Mouse (Mus musculus) forebrain, postnatal 0 days (tissue): ENCODE measurements around the gene Cdh6. TPM values are rescaled to one million over a fixed set of nuclear protein-coding genes. Genes with fewer than 3 reads are reported as not detected.

ENCODE experiments used
- ATAC-seq: fragments of 200-750 bp; cut with Nextera tagmentation; 2 replicates; pipeline ENCODE4 v1.8.0; 2017; ENCODE audit warnings: mild to moderate bottlenecking, moderate library complexity
- DNase-seq: peaks from one replicate; pipeline ENCODE4 v3.0.0-alpha.2; 2015
- H3K27ac ChIP-seq: fragments of 300-500 bp; sonication (generic); 2 replicates; pipeline ENCODE4 v1.5.1; 2014; ENCODE audit warnings: low read depth, mild to moderate bottlenecking, antibody characterized with exemption, low read length, moderate library complexity, mixed read lengths
- H3K27me3 ChIP-seq: fragments of 300-500 bp; sonication (generic); 2 replicates; pipeline ENCODE4 v1.6.1; 2014; ENCODE audit warnings: mild to moderate bottlenecking, low read length, mixed read lengths; ENCODE audit not compliant: insufficient read depth
- H3K36me3 ChIP-seq: fragments of 300-500 bp; sonication (generic); 2 replicates; pipeline ENCODE4 v1.6.1; 2014; ENCODE audit warnings: mild to moderate bottlenecking, moderate library complexity; ENCODE audit not compliant: insufficient read depth
- H3K4me1 ChIP-seq: fragments of 300-500 bp; sonication (generic); 2 replicates; pipeline ENCODE4 v1.6.1; 2014; ENCODE audit warnings: antibody characterized with exemption; ENCODE audit not compliant: insufficient read depth
- H3K4me2 ChIP-seq: fragments of 300-500 bp; sonication (generic); 2 replicates; pipeline ENCODE4 v1.6.1; 2014; ENCODE audit warnings: low read depth, mild to moderate bottlenecking, moderate library complexity
- H3K4me3 ChIP-seq: fragments of 300-500 bp; sonication (generic); 2 replicates; pipeline ENCODE4 v1.5.1; 2014; ENCODE audit warnings: low read depth, low read length, mixed read lengths
- H3K9ac ChIP-seq: fragments of 300-500 bp; sonication (generic); 2 replicates; pipeline ENCODE4 v1.6.1; 2014; ENCODE audit warnings: mild to moderate bottlenecking
- H3K9me3 ChIP-seq: fragments of 300-500 bp; sonication (generic); 2 replicates; pipeline ENCODE4 v1.6.1; 2016; ENCODE audit warnings: low read length
- CTCF ChIP-seq: sonication (generic); IDR thresholded peaks from 2 replicates; pipeline ENCODE4 v1.5.1; 2016; ENCODE audit warnings: antibody characterized with exemption, control low read depth, low read depth
- WGBS: fragments of 180-500 bp; shearing (Covaris S2); extraction: QIAGEN DNeasy Blood & Tissue Kit; methylation state at CpG from one replicate; pipeline ENCODE4 v1.1.7; 2014; 5-methylcytosine and 5-hydroxymethylcytosine counted together
- polyA plus RNA-seq: library from polyadenylated mRNA; unstranded; fragments of >200 nt; fragmentation: Nextera tagmentation; extraction: Ambion mirVana; gene quantifications from 2 replicates; pipeline ENCODE4 v1.2.1, GENCODE M21; 2015
- total RNA-seq: library from RNA; depleted of rRNA; stranded (reverse); fragments of >200 nt; gene quantifications from 2 replicates; pipeline ENCODE4 v1.2.3, GENCODE M21; 2014

Gene Cdh6
- total and polyA plus RNA-seq, 2 experiments from 2014 or later, result 9.8 to 12.1 TPM

DNA sequence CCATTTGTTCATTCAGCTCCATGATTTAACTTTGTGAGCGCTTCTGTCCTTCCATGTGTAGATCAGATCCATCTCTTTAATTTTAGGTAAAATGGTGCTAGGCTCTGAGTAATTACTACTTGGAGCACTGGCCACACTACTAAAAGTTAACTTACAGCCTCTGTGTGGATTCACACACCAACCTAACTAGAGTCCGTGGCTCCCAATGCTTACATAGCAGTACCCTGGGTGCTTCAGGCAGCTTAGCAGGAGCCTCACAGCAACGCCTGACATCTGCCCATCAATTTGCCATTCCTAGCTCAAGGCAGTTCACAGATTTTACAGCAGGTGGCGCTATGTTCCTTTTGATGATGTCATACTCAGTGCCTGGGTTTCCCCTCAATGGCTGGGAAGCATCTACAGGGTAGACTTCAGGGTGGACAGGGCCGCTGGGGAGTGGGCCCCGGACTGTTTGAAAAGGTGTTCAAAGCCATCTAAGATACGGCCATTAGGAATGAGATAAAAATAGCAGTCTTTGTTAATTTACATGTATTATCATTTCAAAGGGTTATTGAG, 84.9 kb downstream of the Cdh6 start:
- Histone ChIP-seq H3K27me3 (no peaks in the 10 kb centered on the region), H3K9me3 (no peaks in the 10 kb centered on the region), H3K27ac (no peak overlapping the region), H3K4me1 (no peaks in the 10 kb centered on the region), H3K4me2 (no peak overlapping the region), H3K4me3 (no peak overlapping the region), H3K36me3 (no peaks in the 10 kb centered on the region), H3K9ac (no peak overlapping the region)
- WGBS, result 42% methylated on average over 7 of the region's 7 CpGs
- TF ChIP-seq CTCF, result peak; percentile 92
- ATAC-seq (peak; percentile 85), DNase-seq (peak; percentile 85)

DNA sequence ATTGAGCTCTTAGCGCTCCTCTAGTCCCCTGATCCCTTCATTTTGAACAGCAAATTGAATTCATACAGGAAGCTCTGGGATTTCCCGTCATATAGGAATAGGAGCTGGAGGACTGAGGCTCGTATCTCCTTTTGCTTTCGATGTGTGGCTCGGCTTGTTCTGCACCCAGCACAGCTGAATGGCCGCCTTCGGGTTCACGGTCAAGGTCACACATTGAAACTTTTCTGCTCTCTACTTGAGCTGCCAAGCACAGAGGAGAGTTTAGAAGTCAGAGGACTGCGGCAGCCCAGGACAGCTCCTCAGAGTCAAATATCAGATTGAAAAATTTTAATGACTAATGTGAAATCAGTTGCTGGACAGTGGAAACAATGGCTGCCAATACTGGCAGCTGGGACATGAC, 88.7 kb downstream of the Cdh6 start:
- Histone ChIP-seq H3K36me3 (no peaks in the 10 kb centered on the region), H3K27ac (no peak overlapping the region), H3K4me1 (no peaks in the 10 kb centered on the region), H3K9ac (no peak overlapping the region), H3K9me3 (no peaks in the 10 kb centered on the region), H3K4me2 (no peak overlapping the region), H3K4me3 (no peak overlapping the region), H3K27me3 (no peaks in the 10 kb centered on the region)
- 89% methylated on average over 9 of the region's 9 CpGs for WGBS
- DNase-seq (no peak), ATAC-seq (no peak)
- TF ChIP-seq CTCF, result no peak

DNA sequence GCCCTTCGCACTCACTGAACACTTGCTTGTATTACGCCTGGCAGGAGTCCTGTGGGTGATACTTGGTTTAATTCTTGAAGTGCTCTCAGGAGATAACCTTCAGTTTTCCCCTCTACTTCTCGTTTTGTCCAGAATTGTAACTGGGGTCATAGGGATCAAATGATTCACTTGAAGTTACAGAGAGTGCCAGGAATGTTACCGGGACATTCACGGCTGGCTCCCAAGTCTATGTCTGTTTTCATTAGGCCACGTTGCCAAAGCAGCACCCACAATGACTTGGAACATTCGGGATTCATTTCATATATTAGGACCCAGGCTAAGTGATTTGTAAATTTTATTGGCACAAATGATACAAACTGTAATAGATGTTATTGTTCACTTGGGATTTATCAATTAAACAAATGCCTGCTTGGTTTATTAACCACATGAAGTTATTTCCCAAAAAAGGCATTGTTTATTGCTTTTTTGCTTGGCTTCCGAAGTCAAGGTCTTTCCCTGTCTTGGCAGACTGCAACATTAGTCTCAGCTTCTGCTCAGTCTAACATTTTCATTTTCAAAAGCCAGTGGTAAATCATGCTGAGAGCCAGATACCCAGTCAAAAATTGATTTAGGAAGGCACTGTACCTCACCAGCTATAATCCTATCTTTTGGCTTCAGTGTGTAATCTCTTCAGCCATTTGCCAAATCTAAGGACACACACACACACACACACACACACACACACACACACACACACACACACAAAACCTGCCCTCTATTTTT, 96.4 kb downstream of the Cdh6 start:
- no peaks in the 10 kb centered on the region for H3K4me1 ChIP-seq
- H3K9me3 ChIP-seq, result no peaks in the 10 kb centered on the region
- WGBS, result 74% methylated on average over 8 of the region's 8 CpGs
- no peaks in the 10 kb centered on the region for H3K27me3 ChIP-seq
- DNase-seq, result no peak
- H3K4me3 ChIP-seq, result no peak overlapping the region
- no peaks in the 10 kb centered on the region for H3K36me3 ChIP-seq
- H3K27ac ChIP-seq, result no peak overlapping the region
- no peak for TF ChIP-seq CTCF
- no peak overlapping the region for H3K4me2 ChIP-seq
- no peak for ATAC-seq
- no peak overlapping the region for H3K9ac ChIP-seq

DNA sequence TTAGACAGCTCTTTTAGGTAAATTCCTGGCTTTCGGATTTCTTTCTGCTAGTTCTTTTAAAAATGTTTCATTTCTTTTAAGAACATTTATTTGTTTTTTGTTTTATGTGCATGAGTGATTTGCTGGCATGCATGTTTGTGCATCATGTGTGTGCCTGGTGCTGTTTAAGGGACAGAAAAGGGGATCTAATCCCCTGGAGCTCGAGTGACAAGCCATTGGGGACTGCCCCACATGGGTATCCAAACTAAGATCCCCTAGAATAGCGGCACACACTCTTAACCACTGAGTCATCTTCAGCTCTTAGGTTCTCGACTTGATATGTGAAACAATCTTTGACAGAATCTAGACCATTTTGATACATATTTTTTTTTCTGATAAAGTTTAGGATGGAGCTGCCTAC, 99.4 kb downstream of the Cdh6 start:
- H3K9me3 ChIP-seq, result no peaks in the 10 kb centered on the region
- ATAC-seq, result no peak
- no peaks in the 10 kb centered on the region for H3K4me1 ChIP-seq
- WGBS, result 69% methylated on average over 4 of the region's 4 CpGs
- H3K4me3 ChIP-seq, result no peak overlapping the region
- H3K27me3 ChIP-seq, result no peaks in the 10 kb centered on the region
- no peaks in the 10 kb centered on the region for H3K36me3 ChIP-seq
- no peak overlapping the region for H3K4me2 ChIP-seq
- H3K27ac ChIP-seq, result no peak overlapping the region
- TF ChIP-seq CTCF, result no peak
- DNase-seq, result no peak
- no peak overlapping the region for H3K9ac ChIP-seq

DNA sequence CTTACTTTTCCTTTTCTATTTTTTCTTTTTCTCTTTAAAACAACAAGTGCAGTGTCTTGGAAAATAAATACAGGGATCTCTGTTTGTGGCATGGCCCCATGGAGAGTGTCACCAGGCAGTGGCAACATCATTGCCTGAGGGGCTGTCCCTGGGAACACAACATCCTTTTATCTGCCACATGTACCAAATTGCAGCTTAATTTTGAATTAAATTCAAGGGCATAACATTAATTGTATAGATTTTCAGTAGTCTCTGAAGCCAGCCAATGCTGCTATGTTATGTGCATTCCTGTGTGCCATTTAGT, 105.3 kb downstream of the Cdh6 start:
- ATAC-seq, result no peak
- Histone ChIP-seq H3K4me1 (no peaks in the 10 kb centered on the region), H3K36me3 (no peaks in the 10 kb centered on the region), H3K27ac (no peak overlapping the region), H3K4me3 (no peak overlapping the region), H3K9me3 (no peaks in the 10 kb centered on the region), H3K9ac (no peak overlapping the region; the same call in 1 of the 2 replicates), H3K4me2 (peak overlapping the region; percentile 46), H3K27me3 (no peaks in the 10 kb centered on the region)
- TF ChIP-seq CTCF, result no peak
- DNase-seq, result no peak

DNA sequence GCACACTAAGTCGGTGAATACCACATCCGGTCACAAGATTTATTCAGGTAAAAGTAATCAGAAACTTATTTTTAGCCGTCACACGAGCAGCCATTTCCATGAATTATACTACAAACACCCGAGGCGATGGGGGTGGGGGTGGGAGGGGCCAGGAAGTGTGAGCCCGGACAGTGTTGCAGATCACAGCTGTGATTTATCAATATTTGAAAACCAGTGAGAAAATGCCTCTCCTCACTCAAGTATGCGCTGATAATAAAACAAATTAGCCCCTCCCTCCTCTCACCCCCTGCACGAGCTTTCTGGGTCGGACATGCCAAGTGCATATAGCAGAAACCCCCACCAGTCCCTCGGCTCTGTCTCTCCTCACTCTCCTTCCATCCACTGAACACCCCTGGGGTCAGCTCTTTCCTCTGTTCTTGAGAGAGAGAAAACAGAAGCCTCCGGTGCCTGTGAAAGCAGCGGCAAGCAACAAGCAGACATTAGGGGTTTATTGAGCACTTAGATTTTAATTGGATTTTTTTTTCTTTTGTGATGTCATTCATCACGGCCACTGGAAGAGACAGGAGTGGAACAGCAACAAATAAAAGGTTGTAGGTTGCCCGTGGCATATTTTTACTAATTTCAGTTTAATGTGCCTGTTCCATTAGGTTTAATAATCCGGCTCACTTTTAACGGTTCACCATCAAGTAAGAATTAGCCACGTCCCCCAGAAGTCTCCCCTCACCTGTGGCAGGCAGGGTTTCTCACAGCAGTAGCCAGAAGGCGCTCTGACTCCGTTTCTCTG, 105.9 kb downstream of the Cdh6 start:
- 18% methylated on average over 20 of the region's 20 CpGs for WGBS
- H3K4me1 ChIP-seq, result no peaks in the 10 kb centered on the region
- no peaks in the 10 kb centered on the region for H3K36me3 ChIP-seq
- H3K9me3 ChIP-seq, result no peaks in the 10 kb centered on the region
- peak overlapping the region; percentile 34 for H3K9ac ChIP-seq
- no peak overlapping the region for H3K27ac ChIP-seq
- peak; percentile 23; the same call in 1 of the 2 replicates for ATAC-seq
- H3K27me3 ChIP-seq, result no peaks in the 10 kb centered on the region
- peak overlapping the region; percentile 28 for H3K4me3 ChIP-seq
- H3K4me2 ChIP-seq, result peak overlapping the region; percentile 46
- no peak for DNase-seq
- TF ChIP-seq CTCF, result peak; percentile 28; the same call in 1 of the 2 replicates

DNA sequence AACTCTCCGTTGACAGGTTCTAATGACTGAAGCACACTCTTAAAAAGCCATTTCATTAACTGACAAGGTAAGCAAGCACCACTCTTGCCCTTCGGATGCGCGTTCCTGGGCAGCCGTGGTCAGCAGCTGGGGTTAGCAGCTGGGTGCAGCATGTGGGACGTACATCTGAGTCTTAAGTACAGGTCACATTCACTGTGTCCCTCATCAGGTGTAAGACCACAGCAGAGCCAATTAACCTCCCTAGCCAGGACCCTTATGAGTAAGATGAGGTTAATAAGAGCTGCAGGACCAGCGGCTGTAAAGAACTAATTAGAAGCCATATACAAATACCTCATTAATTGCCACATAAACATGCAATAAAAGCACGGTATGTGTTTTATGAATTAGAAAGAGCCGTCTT, 106.7 kb downstream of the Cdh6 start:
- 44% methylated on average over 9 of the region's 9 CpGs for WGBS
- TF ChIP-seq CTCF, result no peak
- no peaks in the 10 kb centered on the region for H3K36me3 ChIP-seq
- no peaks in the 10 kb centered on the region for H3K9me3 ChIP-seq
- no peak overlapping the region for H3K4me3 ChIP-seq
- no peak overlapping the region for H3K27ac ChIP-seq
- ATAC-seq, result no peak
- H3K4me2 ChIP-seq, result peak overlapping the region; percentile 46; the same call in 1 of the 2 replicates
- H3K27me3 ChIP-seq, result no peaks in the 10 kb centered on the region
- H3K9ac ChIP-seq, result no peak overlapping the region
- H3K4me1 ChIP-seq, result no peaks in the 10 kb centered on the region
- DNase-seq, result no peak
